Mouse (Mus musculus) CH12.LX (cell line): ENCODE measurements at regions not wholly inside any gene's neighbourhood (a gene's known extent, or its start where the extent isn't known, plus 50 kb on each side); places are given as distances from the start of the nearest gene placed in this dataset.

Source experiments
- DNase-seq: peaks from one replicate; pipeline ENCODE4 v3.0.0-alpha.2; 2013; ENCODE audit errors: extremely low read depth
- H3K27ac ChIP-seq: 2 replicates; pipeline ENCODE4 v1.5.1; 2012; ENCODE audit warnings: low read depth, mild to moderate bottlenecking, control low read depth, moderate library complexity; ENCODE audit not compliant: insufficient read depth
- H3K27me3 ChIP-seq: replicated peaks from 2 replicates; pipeline ENCODE3; 2012; ENCODE audit warnings: inconsistent platforms
- H3K36me3 ChIP-seq, 2 experiments: replicated peaks in 1 of 2; 2 replicates each; pipeline versions ENCODE3 to v1.6.1; 2012; ENCODE audit warnings: inconsistent platforms in 1 of 2, low read length in 1 of 2, mild to moderate bottlenecking in 1 of 2, mixed read lengths in 1 of 2, moderate library complexity in 1 of 2; ENCODE audit not compliant: control insufficient read depth in 1 of 2, insufficient read depth in 1 of 2
- H3K4me1 ChIP-seq, 2 experiments: 2 replicates each; pipeline ENCODE4 v1.6.1; 2012; ENCODE audit warnings: inconsistent platforms in 1 of 2, moderate library complexity in 1 of 2; ENCODE audit not compliant: insufficient read depth in 2 of 2, control insufficient read depth in 1 of 2
- H3K4me2 ChIP-seq: 2 replicates; pipeline ENCODE4 v1.6.1; 2012; ENCODE audit warnings: low read depth, mild to moderate bottlenecking, control low read depth; ENCODE audit not compliant: poor library complexity, insufficient read depth, severe bottlenecking
- H3K4me3 ChIP-seq, 3 experiments: fragments of 150-350 bp in 1 of 3; sonication (generic) in 1 of 3; replicated peaks in 1 of 3; 2 replicates each; pipeline versions ENCODE3 to v1.5.1; 2011 to 2012; ENCODE audit warnings: low read depth in 2 of 3, low read length in 2 of 3, mild to moderate bottlenecking in 2 of 3, moderate library complexity in 2 of 3, control low read depth in 1 of 3, improper control_type of control experiment in 1 of 3, inconsistent platforms in 1 of 3, mixed read lengths in 1 of 3; ENCODE audit not compliant: poor library complexity in 1 of 3
- H3K79me2 ChIP-seq: replicated peaks from 2 replicates; pipeline ENCODE4 v1.6.1; 2012; ENCODE audit warnings: mild to moderate bottlenecking, moderate library complexity; ENCODE audit not compliant: control insufficient read depth, poor library complexity, insufficient read depth, severe bottlenecking; ENCODE audit errors: extremely low read depth
- H3K9ac ChIP-seq: 2 replicates; pipeline ENCODE4 v1.6.1; 2012; ENCODE audit warnings: low read depth, mild to moderate bottlenecking, control low read depth, moderate library complexity; ENCODE audit not compliant: insufficient read depth
- H3K9me3 ChIP-seq: replicated peaks from 2 replicates; pipeline ENCODE3; 2012; ENCODE audit warnings: low read length, inconsistent platforms, mixed read lengths
- BHLHE40 ChIP-seq: IDR thresholded peaks from 2 replicates; pipeline ENCODE4 v1.6.1; 2011; ENCODE audit warnings: mild to moderate bottlenecking, low read depth, low read length, improper control_type of control experiment
- CHD1 ChIP-seq: IDR thresholded peaks from 2 replicates; pipeline ENCODE4 v1.6.1; 2012; ENCODE audit warnings: low read depth, low read length, improper control_type of control experiment, inconsistent platforms
- CHD2 ChIP-seq: IDR thresholded peaks from 2 replicates; pipeline ENCODE4 v1.6.1; 2011; ENCODE audit warnings: low read length, improper control_type of control experiment
- CTCF ChIP-seq, 2 experiments: IDR thresholded peaks in 1 of 2; conservative IDR thresholded peaks in 1 of 2; 2 replicates each; pipeline ENCODE4 v1.5.1; 2011 to 2012; ENCODE audit warnings: low read depth in 2 of 2, low read length in 2 of 2, improper control_type of control experiment in 1 of 2, inconsistent platforms in 1 of 2, mild to moderate bottlenecking in 1 of 2, moderate library complexity in 1 of 2
- E2F4 ChIP-seq: IDR thresholded peaks from 2 replicates; pipeline ENCODE4 v1.6.1; 2011; ENCODE audit warnings: low read depth, low read length, improper control_type of control experiment; ENCODE audit not compliant: insufficient replicate concordance
- ETS1 ChIP-seq: conservative IDR thresholded peaks from 2 replicates; pipeline ENCODE4 v1.6.1; 2012; ENCODE audit warnings: low read depth, mild to moderate bottlenecking, inconsistent platforms, low read length, improper control_type of control experiment, moderate library complexity
- GABPA ChIP-seq: IDR thresholded peaks from 2 replicates; pipeline ENCODE4 v1.6.1; 2012; ENCODE audit warnings: low read depth, low read length, improper control_type of control experiment, inconsistent platforms; ENCODE audit not compliant: insufficient replicate concordance
- HCFC1 ChIP-seq: IDR thresholded peaks from 2 replicates; pipeline ENCODE4 v1.6.1; 2012; ENCODE audit warnings: low read depth, mild to moderate bottlenecking, inconsistent platforms, low read length, improper control_type of control experiment
- JUND ChIP-seq: conservative IDR thresholded peaks from 2 replicates; pipeline ENCODE4 v1.6.1; 2011; ENCODE audit warnings: low read depth, low read length, improper control_type of control experiment
- MXI1 ChIP-seq: IDR thresholded peaks from 2 replicates; pipeline ENCODE4 v1.6.1; 2011; ENCODE audit warnings: mild to moderate bottlenecking, low read depth, low read length, improper control_type of control experiment
- MYC ChIP-seq: IDR thresholded peaks from 2 replicates; pipeline ENCODE4 v1.6.1; 2011; ENCODE audit warnings: low read depth, mild to moderate bottlenecking, improper control_type of control experiment, low read length
- NELFE ChIP-seq: IDR thresholded peaks from 2 replicates; pipeline ENCODE4 v1.6.1; 2011; ENCODE audit warnings: low read depth, low read length, improper control_type of control experiment
- NRF1 ChIP-seq: IDR thresholded peaks from 2 replicates; pipeline ENCODE4 v1.6.1; 2014; ENCODE audit warnings: low read depth, mild to moderate bottlenecking, inconsistent platforms, low read length, improper control_type of control experiment, moderate library complexity
- PAX5 ChIP-seq: IDR thresholded peaks from 2 replicates; pipeline ENCODE4 v1.6.1; 2012; ENCODE audit warnings: low read length, inconsistent platforms, mixed read lengths
- UBTF ChIP-seq: IDR thresholded peaks from 2 replicates; pipeline ENCODE4 v1.6.1; 2012; ENCODE audit warnings: low read depth, mild to moderate bottlenecking, inconsistent platforms, low read length, improper control_type of control experiment, moderate library complexity
- USF1 ChIP-seq: IDR thresholded peaks from 2 replicates; pipeline ENCODE4 v1.6.1; 2014; ENCODE audit warnings: low read depth, mild to moderate bottlenecking, inconsistent platforms, low read length, improper control_type of control experiment
- ZKSCAN1 ChIP-seq: IDR thresholded peaks from 2 replicates; pipeline ENCODE4 v1.6.1; 2012; ENCODE audit warnings: low read depth, inconsistent platforms, low read length, improper control_type of control experiment, borderline replicate concordance
- ZMIZ1 ChIP-seq: IDR thresholded peaks from 2 replicates; pipeline ENCODE4 v1.6.1; 2012; ENCODE audit warnings: low read depth, mild to moderate bottlenecking, inconsistent platforms, low read length, improper control_type of control experiment
- ZNF384 ChIP-seq: IDR thresholded peaks from 2 replicates; pipeline ENCODE4 v1.6.1; 2012; ENCODE audit warnings: low read depth, low read length, improper control_type of control experiment, inconsistent platforms
- dilution Hi-C: fragments of 300-500 bp; cut with MboI; formaldehyde crosslinking; loops from 2 replicates; pipeline ENCODE4 v1.14.3; 2020; ENCODE audit warnings: low sequenced_read_pairs; ENCODE audit not compliant: extremely low pct_unique_long_range_greater_than_20kb, extremely low pct_ligation_motif_present
- in situ Hi-C: fragments of 300-500 bp; cut with MboI; formaldehyde crosslinking; loops from 3 replicates; pipeline ENCODE4 v1.14.3; 2019; ENCODE audit warnings: low sequenced_read_pairs, low pct_ligation_motif_present, low pct_unique_long_range_greater_than_20kb, mixed read lengths

DNA sequence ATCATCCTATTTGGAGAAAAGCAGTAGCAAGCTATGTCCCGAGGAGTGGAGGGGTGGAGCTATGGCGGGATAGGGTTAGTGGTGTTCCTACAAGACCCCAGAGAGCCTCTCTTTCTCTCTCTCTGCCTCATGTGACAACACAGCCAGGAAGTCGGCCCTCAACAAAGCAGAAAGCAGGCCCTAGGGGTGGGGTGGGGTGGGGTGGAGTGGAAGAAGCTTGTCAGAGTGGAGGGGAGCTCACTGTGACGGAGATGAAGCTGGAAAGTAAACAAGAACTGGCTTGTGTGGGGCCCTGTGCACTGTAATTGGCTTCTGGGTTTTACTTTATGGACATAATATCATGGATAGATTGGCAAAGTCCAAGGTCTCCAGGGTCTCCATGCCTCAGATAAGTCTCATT, 130.5 kb downstream of the Pdgfra start:
- dilution Hi-C loops: no loop called here
- no peaks in the 10 kb centered on the region; a peak in 1 of 4 replicates for H3K4me1 ChIP-seq
- in situ Hi-C loops: no loop called here
- no peak overlapping the region for H3K4me2 ChIP-seq
- H3K9ac ChIP-seq: no peak overlapping the region
- no peaks in the 10 kb centered on the region for H3K27me3 ChIP-seq
- DNase-seq: no peak
- H3K36me3 ChIP-seq: peaks cover 0 to 4% of the 10 kb centered on the region in 2 experiments
- no peaks in the 10 kb centered on the region for H3K79me2 ChIP-seq
- no peaks in the 10 kb centered on the region for H3K9me3 ChIP-seq
- TF ChIP-seq MYC (no peak), USF1 (no peak), BHLHE40 (no peak), MXI1 (no peak), CHD1 (no peak)
- H3K4me3 ChIP-seq: no peak overlapping the region
- no peak overlapping the region for H3K27ac ChIP-seq

DNA sequence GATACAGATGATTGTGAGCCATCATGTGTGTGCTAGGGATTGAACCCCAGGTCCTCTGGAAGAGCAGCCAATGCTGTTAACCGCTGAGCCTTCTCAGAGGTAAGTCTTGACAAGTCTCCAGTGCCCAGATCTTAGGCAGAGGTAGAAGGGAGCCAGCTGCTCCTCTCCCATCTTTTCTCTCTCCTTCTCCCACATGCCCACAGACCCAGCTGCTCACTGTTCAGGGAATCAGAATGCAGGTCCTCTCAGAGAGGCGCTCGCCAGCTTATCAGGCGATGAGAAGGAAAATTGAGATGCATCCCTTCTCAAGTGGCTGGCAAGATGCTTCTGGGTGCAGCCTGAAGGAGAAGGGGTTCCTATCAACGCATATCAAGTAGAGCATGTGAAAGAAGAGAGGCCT, 131.7 kb downstream of the Pdgfra start:
- Histone ChIP-seq H3K4me1 (peaks cover 0 to 3% of the 10 kb centered on the region in 2 experiments; a peak in 2 of 4 replicates), H3K9me3 (no peaks in the 10 kb centered on the region), H3K27ac (no peak overlapping the region), H3K4me2 (no peak overlapping the region), H3K27me3 (no peaks in the 10 kb centered on the region), H3K79me2 (no peaks in the 10 kb centered on the region), H3K36me3 (peaks cover 0 to 4% of the 10 kb centered on the region in 2 experiments), H3K4me3 (no peak overlapping the region), H3K9ac (no peak overlapping the region)
- dilution Hi-C loops (no loop called here), in situ Hi-C loops (no loop called here)
- DNase-seq: no peak
- no peak for TF ChIP-seq BHLHE40

DNA sequence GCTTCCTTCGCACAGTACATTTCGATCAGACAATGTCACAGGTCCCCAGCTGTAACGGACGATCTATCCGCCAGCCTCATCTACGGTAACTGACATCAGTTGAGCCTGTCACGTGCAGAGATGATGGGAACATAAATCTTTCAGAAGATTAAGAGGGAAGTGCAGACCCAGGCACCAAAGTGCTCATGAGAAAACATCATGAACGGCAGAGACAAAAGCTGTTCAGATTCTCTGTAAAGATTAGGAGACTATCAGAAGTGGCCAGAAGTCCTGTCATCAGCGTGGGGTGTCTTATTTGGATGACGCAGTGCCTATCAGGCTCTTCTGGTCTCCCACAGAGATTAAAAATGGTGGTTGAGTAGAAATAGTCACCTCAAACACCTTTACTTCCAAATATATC, 133.9 kb downstream of the Pdgfra start:
- Histone ChIP-seq H3K4me2 (no peak overlapping the region), H3K27me3 (no peaks in the 10 kb centered on the region), H3K4me3 (no peak overlapping the region), H3K4me1 (peaks cover 0 to 12% of the 10 kb centered on the region in 2 experiments; a peak in 2 of 4 replicates), H3K9me3 (no peaks in the 10 kb centered on the region), H3K27ac (no peak overlapping the region), H3K36me3 (peaks cover 0 to 4% of the 10 kb centered on the region in 2 experiments), H3K79me2 (no peaks in the 10 kb centered on the region), H3K9ac (no peak overlapping the region)
- TF ChIP-seq NELFE: no peak
- no peak for TF ChIP-seq GABPA
- TF ChIP-seq UBTF: no peak
- no peak for TF ChIP-seq JUND
- no peak for TF ChIP-seq USF1
- TF ChIP-seq ZKSCAN1: no peak
- no peak for TF ChIP-seq ZMIZ1
- TF ChIP-seq MYC: no peak
- no peak for TF ChIP-seq CTCF (conservative IDR thresholded peaks at IDR 0.05 in 1 of 2, IDR thresholded peaks at IDR 0.05 in 1 of 2; ENCODE audit: low read depth in 2 of 2, low read length in 2 of 2)
- no peak for TF ChIP-seq CHD2
- TF ChIP-seq E2F4: no peak
- no peak for TF ChIP-seq PAX5
- no peak for TF ChIP-seq ZNF384
- no peak for TF ChIP-seq NRF1
- no peak for TF ChIP-seq HCFC1
- TF ChIP-seq ETS1: no peak
- no peak for DNase-seq
- in situ Hi-C loops: no loop called here
- dilution Hi-C loops: no loop called here
